Mouse (Mus musculus): ENCODE results near the gene Nfe2l2. TPM values are rescaled to one million over a fixed set of nuclear protein-coding genes. Genes with fewer than 3 reads are reported as not detected.

Nfe2l2 gene
- total and polyA plus RNA-seq, 2 experiments from 2014 or later: 47.1 to 50.1 TPM

DNA sequence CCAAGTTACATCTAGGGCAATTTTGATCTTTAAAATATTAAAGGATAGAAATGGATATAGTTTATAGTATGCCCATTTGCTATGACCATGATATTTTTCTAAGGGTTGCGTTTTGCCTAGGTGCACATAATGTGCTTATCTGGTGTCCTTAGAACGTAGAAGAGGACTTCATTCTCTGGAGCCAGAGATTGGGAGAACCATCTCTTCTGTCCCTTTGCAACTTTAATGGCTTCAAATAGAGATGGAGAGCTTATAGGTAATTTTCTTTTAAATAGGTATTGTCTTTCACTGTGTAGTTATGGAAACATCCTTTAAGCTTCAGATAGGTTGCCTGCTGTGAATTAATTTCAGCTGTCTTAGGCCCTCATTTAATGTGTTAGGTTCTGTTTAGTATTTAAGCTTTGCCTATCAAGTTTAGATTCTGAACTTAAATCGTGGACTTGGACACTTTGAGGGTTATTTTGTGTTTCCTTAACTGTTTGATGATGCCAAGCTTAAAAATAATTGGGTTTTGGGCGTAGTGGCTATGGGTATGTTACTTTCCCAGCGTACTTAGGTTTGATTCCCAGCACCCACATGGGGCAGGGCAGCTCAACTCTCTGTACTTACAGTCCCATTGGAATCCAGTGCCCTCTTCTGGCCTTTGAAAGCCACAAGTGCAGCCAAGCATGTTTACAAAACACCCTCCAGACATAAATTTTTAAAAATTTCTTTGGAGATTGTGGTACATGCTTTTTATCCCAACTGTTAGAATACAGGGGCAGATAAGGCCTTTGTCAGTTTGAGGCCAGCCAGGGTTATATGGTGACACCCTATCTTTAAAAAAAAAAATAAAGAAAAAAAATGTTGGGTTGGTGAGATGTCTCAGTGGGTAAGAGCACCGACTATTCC, 33.8 kb downstream of the Nfe2l2 start:
- H3K27me3 ChIP-seq (ENCODE audit: control insufficient read depth, insufficient read depth, low read length): no peaks in the 10 kb centered on the region
- H3K4me2 ChIP-seq (ENCODE audit: low read depth, low read length): no peak overlapping the region
- no peak overlapping the region for H3K4me3 ChIP-seq (ENCODE audit: low read depth, low read length)
- peaks cover 8% of the 10 kb centered on the region for H3K36me3 ChIP-seq (replicated peaks; ENCODE audit: control insufficient read depth, insufficient read depth, low read length)
- no peak overlapping the region for H3K27ac ChIP-seq (ENCODE audit: low read depth)
- no peaks in the 10 kb centered on the region for H3K9me3 ChIP-seq (replicated peaks; ENCODE audit: control insufficient read depth, low read length)
- DNase-seq (ENCODE audit: low spot score) (no peak), ATAC-seq (ENCODE audit: insufficient read depth, low read depth) (no peak)
- WGBS: 80% methylated on average over 6 of the region's 6 CpGs
- no peaks in the 10 kb centered on the region for H3K4me1 ChIP-seq (ENCODE audit: control insufficient read depth, insufficient read depth)
- TF ChIP-seq CTCF (IDR thresholded peaks at IDR 0.05; ENCODE audit: low read depth) (peak; percentile 14; the same call in 1 of the 2 replicates), EP300 (IDR thresholded peaks at IDR 0.05; ENCODE audit: low read depth) (no peak)
- H3K9ac ChIP-seq (replicated peaks; ENCODE audit: low read depth, low read length): no peak overlapping the region

DNA sequence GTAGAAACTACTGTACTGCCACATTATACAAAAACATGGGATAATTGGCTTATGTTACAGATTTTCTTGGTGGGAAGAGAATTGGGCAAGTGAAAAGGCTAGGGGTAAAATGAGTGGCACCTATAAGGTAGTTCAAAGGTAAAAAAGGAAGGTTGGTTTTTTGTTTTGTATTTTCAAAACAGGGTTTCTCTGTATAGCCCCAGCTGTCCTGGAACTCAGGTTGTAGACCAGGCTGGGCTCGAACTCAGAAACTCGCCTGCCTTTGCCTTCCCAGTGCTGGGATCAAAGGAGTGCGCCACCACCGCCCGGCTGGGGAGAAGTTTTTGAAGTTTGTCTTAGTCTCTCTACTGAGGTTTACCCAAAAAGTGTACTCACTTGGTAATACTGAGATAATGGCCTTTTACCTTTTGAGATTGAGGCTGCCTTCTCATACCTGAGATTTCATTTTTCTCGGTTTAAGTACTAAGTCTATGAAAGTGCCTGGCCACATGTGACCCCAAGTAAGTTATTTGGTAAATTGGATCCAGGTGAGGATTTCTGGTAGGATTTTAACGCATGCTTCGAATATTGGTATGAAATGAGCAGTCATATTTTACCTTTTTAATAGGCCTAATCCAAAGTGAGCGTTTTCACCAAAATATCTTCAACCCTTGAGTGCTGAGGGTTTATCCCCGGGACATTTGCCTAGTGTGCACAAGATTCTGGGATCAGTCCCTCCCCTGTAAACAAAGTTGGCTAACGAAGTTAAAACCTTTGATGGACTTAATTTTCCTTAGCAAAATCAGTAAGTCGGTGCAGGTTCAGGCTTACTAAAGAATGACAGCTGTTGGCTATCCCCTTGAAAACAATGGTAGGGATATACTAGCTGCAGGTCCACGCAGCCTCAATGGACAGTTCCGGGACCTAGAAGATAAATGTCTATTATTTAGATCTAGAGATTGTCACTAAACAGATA, 34.7 kb downstream of the Nfe2l2 start:
- peaks cover 10% of the 10 kb centered on the region; the same call in 1 of the 2 replicates for H3K36me3 ChIP-seq (replicated peaks; ENCODE audit: control insufficient read depth, insufficient read depth, low read length)
- no peak overlapping the region for H3K4me2 ChIP-seq (ENCODE audit: low read depth, low read length)
- no peak overlapping the region for H3K27ac ChIP-seq (ENCODE audit: low read depth)
- DNase-seq (ENCODE audit: low spot score) (no peak), ATAC-seq (ENCODE audit: insufficient read depth, low read depth) (0 out of 2 replicates have a peak, but pooled peaks have one; percentile 11)
- TF ChIP-seq CTCF (IDR thresholded peaks at IDR 0.05; ENCODE audit: low read depth) (no peak), EP300 (IDR thresholded peaks at IDR 0.05; ENCODE audit: low read depth) (no peak)
- 42% methylated on average over 14 of the region's 14 CpGs for WGBS
- no peaks in the 10 kb centered on the region for H3K9me3 ChIP-seq (replicated peaks; ENCODE audit: control insufficient read depth, low read length)
- H3K9ac ChIP-seq (replicated peaks; ENCODE audit: low read depth, low read length): no peak overlapping the region
- H3K4me3 ChIP-seq (ENCODE audit: low read depth, low read length): no peak overlapping the region
- no peaks in the 10 kb centered on the region for H3K27me3 ChIP-seq (ENCODE audit: control insufficient read depth, insufficient read depth, low read length)
- H3K4me1 ChIP-seq (ENCODE audit: control insufficient read depth, insufficient read depth): no peaks in the 10 kb centered on the region

DNA sequence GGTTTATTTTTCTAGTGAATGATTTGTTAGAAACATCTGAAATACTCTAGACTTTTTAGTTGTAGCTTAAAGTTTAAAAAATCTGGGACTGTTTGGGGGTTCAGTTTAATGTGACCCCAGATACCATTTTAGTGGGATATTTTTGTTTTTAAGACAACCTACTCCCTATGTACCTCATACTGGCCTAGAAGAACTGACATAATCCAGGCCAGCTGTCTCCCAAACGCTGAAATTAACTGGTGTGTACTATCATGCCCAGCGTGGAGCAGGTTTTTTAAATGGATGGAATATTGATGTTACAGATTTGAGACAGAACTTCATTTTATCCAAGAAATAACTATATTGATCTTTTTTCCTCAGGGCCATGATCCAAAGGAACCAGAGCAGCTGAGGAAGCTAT, 43.3 kb downstream of the Nfe2l2 start:
- peaks cover 28% of the 10 kb centered on the region for H3K36me3 ChIP-seq (replicated peaks; ENCODE audit: control insufficient read depth, insufficient read depth, low read length)
- TF ChIP-seq CTCF (IDR thresholded peaks at IDR 0.05; ENCODE audit: low read depth): no peak
- no peak for TF ChIP-seq EP300 (IDR thresholded peaks at IDR 0.05; ENCODE audit: low read depth)
- H3K4me1 ChIP-seq (ENCODE audit: control insufficient read depth, insufficient read depth): peaks cover 8% of the 10 kb centered on the region
- WGBS: 11% methylated on average over 2 of the region's 2 CpGs
- no peak for ATAC-seq (ENCODE audit: insufficient read depth, low read depth)
- no peak for DNase-seq (ENCODE audit: low spot score)
- H3K9ac ChIP-seq (replicated peaks; ENCODE audit: low read depth, low read length): peak overlapping the region; percentile 100; the same call in 1 of the 2 replicates
- H3K27me3 ChIP-seq (ENCODE audit: control insufficient read depth, insufficient read depth, low read length): no peaks in the 10 kb centered on the region
- peak overlapping the region; percentile 97 for H3K4me3 ChIP-seq (ENCODE audit: low read depth, low read length)
- peak overlapping the region; percentile 78 for H3K4me2 ChIP-seq (ENCODE audit: low read depth, low read length)
- no peak overlapping the region for H3K27ac ChIP-seq (ENCODE audit: low read depth)
- H3K9me3 ChIP-seq (replicated peaks; ENCODE audit: control insufficient read depth, low read length): no peaks in the 10 kb centered on the region

DNA sequence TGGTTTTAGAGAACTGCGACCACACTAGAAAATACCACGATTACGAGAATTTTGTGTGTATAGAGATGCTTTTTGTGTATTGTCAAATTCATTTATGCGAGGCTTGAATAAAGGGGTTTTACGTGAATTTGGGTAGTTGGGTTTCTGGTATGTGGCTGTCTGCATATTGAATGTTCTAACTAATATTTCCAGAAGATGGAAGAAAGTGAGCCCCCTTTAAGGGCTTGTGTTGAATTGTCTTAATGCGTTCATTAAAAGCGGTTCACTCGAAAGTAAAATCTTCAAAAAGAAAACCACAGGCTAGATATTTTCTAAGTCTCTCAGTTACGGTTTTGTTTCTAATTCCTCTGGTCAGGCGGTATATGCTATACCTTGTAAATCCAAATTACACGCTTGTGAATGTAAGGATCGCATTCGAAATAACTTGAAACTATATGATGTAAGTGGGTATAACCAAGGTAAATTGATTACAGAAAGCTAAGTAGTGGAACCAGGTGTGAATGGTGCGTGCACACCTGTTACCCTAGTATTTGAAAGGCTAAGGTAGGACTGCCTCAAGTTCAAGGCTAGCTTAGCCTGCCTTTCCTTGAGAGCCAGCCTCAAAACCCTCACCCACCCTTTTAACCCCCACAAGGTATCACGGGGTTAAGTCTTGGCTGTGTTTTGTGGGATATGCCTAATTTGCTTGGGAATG, 44.0 kb downstream of the Nfe2l2 start:
- H3K27ac ChIP-seq (ENCODE audit: low read depth): peak overlapping the region; percentile 100
- peak overlapping the region; percentile 78 for H3K4me2 ChIP-seq (ENCODE audit: low read depth, low read length)
- H3K9me3 ChIP-seq (replicated peaks; ENCODE audit: control insufficient read depth, low read length): no peaks in the 10 kb centered on the region
- ATAC-seq (ENCODE audit: insufficient read depth, low read depth): no peak
- no peak for DNase-seq (ENCODE audit: low spot score)
- peaks cover 28% of the 10 kb centered on the region for H3K36me3 ChIP-seq (replicated peaks; ENCODE audit: control insufficient read depth, insufficient read depth, low read length)
- TF ChIP-seq CTCF (IDR thresholded peaks at IDR 0.05; ENCODE audit: low read depth) (no peak), EP300 (IDR thresholded peaks at IDR 0.05; ENCODE audit: low read depth) (no peak)
- H3K4me3 ChIP-seq (ENCODE audit: low read depth, low read length): peak overlapping the region; percentile 97
- peaks cover 8% of the 10 kb centered on the region for H3K4me1 ChIP-seq (ENCODE audit: control insufficient read depth, insufficient read depth)
- no peaks in the 10 kb centered on the region for H3K27me3 ChIP-seq (ENCODE audit: control insufficient read depth, insufficient read depth, low read length)
- WGBS: 2% methylated on average over 15 of the region's 15 CpGs
- H3K9ac ChIP-seq (replicated peaks; ENCODE audit: low read depth, low read length): peak overlapping the region; percentile 100

DNA sequence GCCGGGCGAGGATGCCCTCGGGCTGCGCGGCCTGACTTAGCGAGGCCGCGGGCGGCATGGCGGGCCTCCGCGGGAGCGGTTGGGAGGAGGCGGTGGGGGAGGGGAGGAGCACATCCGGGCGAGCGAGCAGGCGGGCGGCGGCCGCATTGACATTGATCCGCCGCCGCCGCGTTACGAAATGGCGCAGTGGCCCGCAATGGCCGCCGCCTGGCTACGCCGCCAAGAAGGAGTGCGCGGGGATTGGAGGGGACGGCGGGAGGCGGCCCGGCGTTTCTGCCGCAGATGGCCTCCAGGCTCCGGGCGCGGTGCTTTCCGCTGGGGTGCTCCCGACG, 44.8 kb downstream of the Nfe2l2 start:
- H3K36me3 ChIP-seq (replicated peaks; ENCODE audit: control insufficient read depth, insufficient read depth, low read length): peaks cover 23% of the 10 kb centered on the region
- DNase-seq (ENCODE audit: low spot score) (peak; percentile 87), ATAC-seq (ENCODE audit: insufficient read depth, low read depth) (peak; percentile 78)
- no peaks in the 10 kb centered on the region for H3K27me3 ChIP-seq (ENCODE audit: control insufficient read depth, insufficient read depth, low read length)
- H3K4me3 ChIP-seq (ENCODE audit: low read depth, low read length): peak overlapping the region; percentile 97
- H3K4me2 ChIP-seq (ENCODE audit: low read depth, low read length): peak overlapping the region; percentile 78
- WGBS: under 1% methylated on average over 35 of the region's 47 CpGs
- TF ChIP-seq EP300 (IDR thresholded peaks at IDR 0.05; ENCODE audit: low read depth) (0 out of 2 replicates have a peak, but pooled peaks have one; percentile 9), CTCF (IDR thresholded peaks at IDR 0.05; ENCODE audit: low read depth) (no peak)
- H3K27ac ChIP-seq (ENCODE audit: low read depth): peak overlapping the region; percentile 100
- peak overlapping the region; percentile 100 for H3K9ac ChIP-seq (replicated peaks; ENCODE audit: low read depth, low read length)
- no peaks in the 10 kb centered on the region for H3K9me3 ChIP-seq (replicated peaks; ENCODE audit: control insufficient read depth, low read length)
- H3K4me1 ChIP-seq (ENCODE audit: control insufficient read depth, insufficient read depth): peaks cover 8% of the 10 kb centered on the region

All from heart, postnatal 0 days (tissue).